Mouse (Mus musculus) embryonic facial prominence, embryonic 14.5 days (tissue): ENCODE measurements around the gene Rnf138rt1. TPM values are rescaled to one million over a fixed set of nuclear protein-coding genes. Genes with fewer than 3 reads are reported as not detected.

Experiments
- ATAC-seq: fragments of 200-750 bp; cut with Nextera tagmentation; 2 replicates; pipeline ENCODE4 v1.8.0; 2017; ENCODE audit warnings: low read depth, moderate number of reproducible peaks, moderate TSS enrichment
- DNase-seq: peaks from one replicate; pipeline ENCODE4 v3.0.0-alpha.2; 2015; ENCODE audit warnings: low spot score
- H3K27ac ChIP-seq: fragments of 300-500 bp; sonication (generic); replicated peaks from 2 replicates; pipeline ENCODE4 v1.5.1; 2014; ENCODE audit warnings: low read depth, mild to moderate bottlenecking, low read length, moderate library complexity
- H3K27me3 ChIP-seq: fragments of 300-500 bp; sonication (generic); replicated peaks from 2 replicates; pipeline ENCODE4 v1.6.1; 2014; ENCODE audit warnings: low read length; ENCODE audit not compliant: control insufficient read depth, insufficient read depth
- H3K36me3 ChIP-seq: fragments of 300-500 bp; sonication (generic); 2 replicates; pipeline ENCODE4 v1.6.1; 2014; ENCODE audit warnings: low read length, mixed read lengths; ENCODE audit not compliant: control insufficient read depth, insufficient read depth
- H3K4me1 ChIP-seq: fragments of 300-500 bp; sonication (generic); 2 replicates; pipeline ENCODE4 v1.6.1; 2014; ENCODE audit warnings: antibody characterized with exemption, low read length; ENCODE audit not compliant: control insufficient read depth, insufficient read depth
- H3K4me2 ChIP-seq: fragments of 300-500 bp; sonication (generic); 2 replicates; pipeline ENCODE4 v1.6.1; 2014; ENCODE audit warnings: low read depth, mild to moderate bottlenecking, low read length, moderate library complexity, mixed read lengths
- H3K4me3 ChIP-seq: fragments of 300-500 bp; sonication (generic); 2 replicates; pipeline ENCODE4 v1.5.1; 2014; ENCODE audit warnings: low read depth, mild to moderate bottlenecking, low read length
- H3K9ac ChIP-seq: fragments of 300-500 bp; sonication (generic); 2 replicates; pipeline ENCODE4 v1.6.1; 2014; ENCODE audit warnings: low read depth, mild to moderate bottlenecking, low read length, moderate library complexity, mixed read lengths
- H3K9me3 ChIP-seq: fragments of 300-500 bp; sonication (generic); 2 replicates; pipeline ENCODE4 v1.6.1; 2016; ENCODE audit warnings: low read length; ENCODE audit not compliant: control insufficient read depth
- WGBS: fragments of 180-500 bp; shearing (Covaris S2); extraction: QIAGEN DNeasy Blood & Tissue Kit; methylation state at CpG from one replicate; pipeline ENCODE4 v1.1.7; 2014; 5-methylcytosine and 5-hydroxymethylcytosine counted together
- polyA plus RNA-seq: library from polyadenylated mRNA; unstranded; fragments of >200 nt; fragmentation: Nextera tagmentation; extraction: Ambion mirVana; gene quantifications from 2 replicates; pipeline ENCODE4 v1.2.1, GENCODE M21; 2014

Rnf138rt1 gene
- 0.14 and 0.17 TPM in 2 replicates for polyA plus RNA-seq

DNA sequence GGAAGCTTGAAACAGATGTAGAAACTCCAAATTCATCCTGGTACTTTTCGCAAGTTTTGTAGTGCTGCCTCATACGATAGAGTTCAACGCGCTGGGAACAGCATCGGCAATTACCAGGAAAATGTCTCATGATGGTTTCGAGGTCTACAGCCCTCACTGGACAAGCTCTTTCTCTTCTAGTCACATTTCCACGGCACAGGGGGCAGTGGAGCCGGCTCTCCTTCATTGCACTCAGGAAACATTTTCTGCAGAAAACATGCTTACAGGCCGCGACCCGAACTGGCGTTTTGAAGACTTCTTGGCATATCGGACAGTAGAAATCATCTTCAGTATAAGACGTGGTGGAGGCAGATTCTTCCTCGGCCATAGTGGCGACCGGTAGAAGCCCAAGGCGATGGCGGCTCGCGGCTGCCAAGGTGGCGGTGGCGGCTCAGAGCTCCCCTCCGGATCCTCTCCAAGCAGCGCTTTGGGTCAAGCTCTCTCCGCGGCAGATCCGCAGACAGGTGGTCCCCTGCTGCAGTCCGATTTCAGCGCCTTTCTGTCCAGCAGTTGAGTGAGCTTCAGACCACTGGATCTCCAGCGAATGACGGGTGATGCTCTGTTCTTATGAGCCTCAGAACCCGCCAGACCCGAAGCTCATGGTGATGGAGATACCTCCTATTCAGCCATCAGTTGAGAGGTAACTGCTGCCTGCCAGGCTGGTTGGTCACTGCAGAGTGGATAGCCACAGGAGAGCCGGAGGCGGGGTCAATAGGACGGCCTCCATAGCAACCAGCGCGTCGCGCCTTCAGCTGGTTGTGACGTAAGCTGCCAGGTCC lies at the start of gene Rnf138rt1:
Gene Rnf138rt1 (minus strand): TSS at position 713 of the 818 bp plus-strand sequence.
- H3K27me3 ChIP-seq, result peaks cover 41% of the 10 kb centered on the region
- H3K36me3 ChIP-seq, result no peaks in the 10 kb centered on the region
- H3K4me1 ChIP-seq, result no peaks in the 10 kb centered on the region
- DNase-seq (peak; percentile 42), ATAC-seq (peak; percentile 75; the same call in 1 of the 2 replicates)
- no peak within 1 kb of the TSS for H3K27ac ChIP-seq
- 28% methylated on average over 38 of the region's 42 CpGs for WGBS
- H3K9me3 ChIP-seq, result no peaks in the 10 kb centered on the region
- peak within 1 kb of the TSS; percentile 66 for H3K4me2 ChIP-seq
- H3K4me3 ChIP-seq, result peak within 1 kb of the TSS; percentile 36
- H3K9ac ChIP-seq, result 0 out of 2 replicates have a peak within 1 kb of the TSS, but pooled peaks have one; percentile 8

DNA sequence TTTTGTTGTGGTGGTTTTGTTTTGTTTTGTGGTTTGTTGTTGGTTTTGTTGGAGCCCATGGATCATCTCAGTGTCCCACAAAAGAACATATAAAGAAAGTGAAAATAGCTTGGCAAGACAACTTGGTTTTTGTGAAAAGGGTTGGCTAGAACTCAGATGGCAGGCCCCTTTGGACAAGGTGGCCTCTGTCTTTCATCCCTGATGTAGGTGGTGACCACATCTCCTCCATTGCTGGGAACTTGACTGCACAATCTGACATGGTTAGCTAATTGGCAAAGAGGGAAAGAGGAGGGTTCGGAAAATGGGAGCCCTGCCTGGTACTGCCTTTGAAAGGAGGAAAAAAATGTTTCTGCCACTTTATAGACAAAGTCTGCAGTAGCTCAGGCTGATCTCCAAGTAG lies 46.1 kb upstream of the Rnf138rt1 start:
- 77% methylated on average over 1 of the region's 1 CpGs for WGBS
- H3K4me1 ChIP-seq, result no peaks in the 10 kb centered on the region
- ATAC-seq, result no peak

GRCm38 (mm10) chrX:163766290-163766689 lies 5.2 kb upstream of the Rnf138rt1 start:
- Histone ChIP-seq H3K4me2 (no peak overlapping the region), H3K36me3 (no peaks in the 10 kb centered on the region), H3K9me3 (no peaks in the 10 kb centered on the region), H3K9ac (no peak overlapping the region), H3K27me3 (peaks cover 22% of the 10 kb centered on the region), H3K4me1 (no peaks in the 10 kb centered on the region), H3K4me3 (no peak overlapping the region), H3K27ac (no peak overlapping the region)
- DNase-seq (no peak), ATAC-seq (no peak)
- WGBS, result 53% methylated on average over 3 of the region's 3 CpGs

More for the DNA sequence above, 46.1 kb upstream of the Rnf138rt1 start:
- no peak overlapping the region for H3K27ac ChIP-seq
- no peak for DNase-seq
- H3K4me3 ChIP-seq, result no peak overlapping the region
- H3K9me3 ChIP-seq, result no peaks in the 10 kb centered on the region
- no peak overlapping the region for H3K9ac ChIP-seq
- H3K36me3 ChIP-seq, result no peaks in the 10 kb centered on the region
- H3K27me3 ChIP-seq, result peaks cover 12% of the 10 kb centered on the region; the same call in 1 of the 2 replicates
- no peak overlapping the region for H3K4me2 ChIP-seq

GRCm38 (mm10) chrX:163761435-163761828 lies 303 bp upstream of the Rnf138rt1 start:
- Histone ChIP-seq H3K4me1 (no peaks in the 10 kb centered on the region), H3K4me3 (peak overlapping the region; percentile 36), H3K27me3 (peaks cover 35% of the 10 kb centered on the region), H3K36me3 (no peaks in the 10 kb centered on the region), H3K9ac (no peak overlapping the region), H3K27ac (no peak overlapping the region), H3K9me3 (no peaks in the 10 kb centered on the region), H3K4me2 (peak overlapping the region; percentile 66)
- ATAC-seq, result no peak
- DNase-seq, result no peak
- 35% methylated on average over 10 of the region's 10 CpGs for WGBS

GRCm38 (mm10) chrX:163745996-163746395 lies 15.1 kb downstream of the Rnf138rt1 start:
- 69% methylated on average over 6 of the region's 6 CpGs for WGBS
- no peak overlapping the region for H3K9ac ChIP-seq
- no peak overlapping the region for H3K4me3 ChIP-seq
- peaks cover 7% of the 10 kb centered on the region; the same call in 1 of the 2 replicates for H3K27me3 ChIP-seq
- H3K4me1 ChIP-seq, result no peaks in the 10 kb centered on the region
- no peak for ATAC-seq
- H3K27ac ChIP-seq, result no peak overlapping the region
- no peaks in the 10 kb centered on the region for H3K9me3 ChIP-seq
- DNase-seq, result no peak
- H3K36me3 ChIP-seq, result no peaks in the 10 kb centered on the region
- no peak overlapping the region for H3K4me2 ChIP-seq

- WGBS, result 60% methylated on average over 2 of the region's 2 CpGs
- Histone ChIP-seq H3K27ac (no peak overlapping the region; the same call in 1 of the 2 replicates), H3K4me2 (no peak overlapping the region), H3K36me3 (no peaks in the 10 kb centered on the region), H3K4me3 (no peak overlapping the region), H3K27me3 (peaks cover 12% of the 10 kb centered on the region), H3K9me3 (no peaks in the 10 kb centered on the region), H3K9ac (no peak overlapping the region), H3K4me1 (no peaks in the 10 kb centered on the region)
- DNase-seq, result no peak
- ATAC-seq, result no peak
Measured at GRCm38 (mm10) chrX:163743896-163744295, 17.2 kb downstream of the Rnf138rt1 start.

DNA sequence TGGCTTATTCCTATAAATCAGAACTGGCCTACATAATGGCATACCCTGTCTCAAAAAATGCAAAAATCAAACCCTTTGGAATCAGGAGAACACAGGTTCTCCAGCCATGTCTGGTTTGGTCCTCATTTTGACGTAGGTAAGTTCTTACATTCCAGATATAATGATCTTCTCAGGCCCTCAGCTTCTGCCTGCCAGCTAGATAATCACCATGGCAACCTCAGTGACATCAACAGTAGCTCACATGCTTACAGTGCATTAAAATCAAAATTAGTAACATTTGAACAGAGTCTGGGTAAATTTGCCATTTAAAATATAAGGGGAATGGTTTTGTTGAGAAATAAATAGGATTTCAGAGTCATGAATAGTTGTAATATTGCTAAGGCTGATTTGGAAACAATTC lies 22.2 kb downstream of the Rnf138rt1 start:
- ATAC-seq (no peak), DNase-seq (no peak)
- Histone ChIP-seq H3K27me3 (peaks cover 8% of the 10 kb centered on the region), H3K9me3 (no peaks in the 10 kb centered on the region), H3K36me3 (no peaks in the 10 kb centered on the region), H3K4me3 (no peak overlapping the region), H3K9ac (no peak overlapping the region), H3K27ac (no peak overlapping the region), H3K4me2 (no peak overlapping the region), H3K4me1 (no peaks in the 10 kb centered on the region)
- WGBS, result 35% methylated on average over 1 of the region's 1 CpGs

GRCm38 (mm10) chrX:163734145-163734544 lies 27.0 kb downstream of the Rnf138rt1 start:
- no peaks in the 10 kb centered on the region for H3K4me1 ChIP-seq
- DNase-seq (no peak), ATAC-seq (no peak)
- H3K9ac ChIP-seq, result no peak overlapping the region
- no peaks in the 10 kb centered on the region for H3K27me3 ChIP-seq
- no peaks in the 10 kb centered on the region for H3K36me3 ChIP-seq
- no peaks in the 10 kb centered on the region for H3K9me3 ChIP-seq
- 86% methylated on average over 1 of the region's 1 CpGs for WGBS
- no peak overlapping the region for H3K27ac ChIP-seq
- H3K4me2 ChIP-seq, result no peak overlapping the region
- no peak overlapping the region for H3K4me3 ChIP-seq
